Mouse (Mus musculus): Measurements from ENCODE around the gene Clec4a1.

Clec4a1 gene

GRCm38 (mm10) chr6:122921451-122921850, at the start of gene Clec4a1:
Gene Clec4a1 (plus strand): TSS chr6:122921848.
- no peak for DNase-seq

GRCm38 (mm10) chr6:122872800-122873199, 48.8 kb upstream of the Clec4a1 start:
- DNase-seq = no peak

- DNase-seq = peak; percentile 98
These were observed 47.6 kb upstream of the Clec4a1 start, which contains the start of gene Necap1 for GRCm38 (mm10) chr6:122873871-122874719. Gene Necap1 (plus strand): TSS chr6:122874474.

- DNase-seq = no peak
These were observed 46.8 kb upstream of the Clec4a1 start for GRCm38 (mm10) chr6:122874720-122875389.

- no peak for DNase-seq
These were observed 42.4 kb upstream of the Clec4a1 start for GRCm38 (mm10) chr6:122879141-122879735.

GRCm38 (mm10) chr6:122879781-122880505, 41.7 kb upstream of the Clec4a1 start:
- no peak for DNase-seq

GRCm38 (mm10) chr6:122881287-122881686, 40.4 kb upstream of the Clec4a1 start:
- no peak for DNase-seq

GRCm38 (mm10) chr6:122883603-122884002, 38.0 kb upstream of the Clec4a1 start:
- no peak for DNase-seq

- DNase-seq = no peak
These were observed 32.0 kb upstream of the Clec4a1 start for GRCm38 (mm10) chr6:122889599-122889998.

GRCm38 (mm10) chr6:122892442-122893049, 29.1 kb upstream of the Clec4a1 start:
- peak; percentile 38 for DNase-seq

GRCm38 (mm10) chr6:122919922-122920321, 1.7 kb upstream of the Clec4a1 start:
- DNase-seq = no peak

- no peak for DNase-seq
These were observed 13.2 kb downstream of the Clec4a1 start for GRCm38 (mm10) chr6:122934845-122935244.

- DNase-seq = no peak
These were observed 18.0 kb downstream of the Clec4a1 start for GRCm38 (mm10) chr6:122939618-122940017.

GRCm38 (mm10) chr6:122946760-122947159, 25.1 kb downstream of the Clec4a1 start:
- no peak for DNase-seq

- no peak for DNase-seq
These were observed 30.8 kb downstream of the Clec4a1 start, which contains the start of gene Clec4a3 for GRCm38 (mm10) chr6:122952401-122952800. Gene Clec4a3 (plus strand): TSS chr6:122952515.

GRCm38 (mm10) chr6:122964562-122964961, 42.9 kb downstream of the Clec4a1 start:
- no peak for DNase-seq

- DNase-seq = no peak
These were observed 47.4 kb downstream of the Clec4a1 start for GRCm38 (mm10) chr6:122969048-122969447.
